Mouse (Mus musculus): ENCODE results near the gene Rpl36-ps4.

GRCm38 (mm10) chr17:87877207-87878073 is 43.3 kb upstream of the Rpl36-ps4 start:
- no peak for TF ChIP-seq GATA1 (IDR thresholded peaks at IDR 0.05; ENCODE audit: borderline replicate concordance, low read length)
- no peak for TF ChIP-seq FLI1 (IDR thresholded peaks at IDR 0.05; ENCODE audit: low read length)

All from megakaryocyte, embryonic 14.5 days (primary cell).